Mouse (Mus musculus) kidney, embryonic 14.5 days (tissue): ENCODE measurements around the gene Gca. TPM values are rescaled to one million over a fixed set of nuclear protein-coding genes. Genes with fewer than 3 reads are reported as not detected.

Experiments
- ATAC-seq: fragments of 200-750 bp; cut with Nextera tagmentation; 2 replicates; pipeline ENCODE4 v1.8.0; 2017; ENCODE audit warnings: moderate number of reproducible peaks, mild to moderate bottlenecking, moderate TSS enrichment, moderate library complexity; ENCODE audit not compliant: low FRiP score, low TSS enrichment
- H3K27ac ChIP-seq: fragments of 300-500 bp; sonication (generic); 2 replicates; pipeline ENCODE4 v1.5.1; 2014; ENCODE audit warnings: low read depth, mild to moderate bottlenecking, low read length, moderate library complexity, mixed read lengths
- H3K27me3 ChIP-seq: fragments of 300-500 bp; sonication (generic); 2 replicates; pipeline ENCODE4 v1.6.1; 2014; ENCODE audit warnings: mild to moderate bottlenecking, low read length; ENCODE audit not compliant: control insufficient read depth, insufficient read depth
- H3K36me3 ChIP-seq: fragments of 300-500 bp; sonication (generic); 2 replicates; pipeline ENCODE4 v1.6.1; 2014; ENCODE audit warnings: low read length, mixed read lengths; ENCODE audit not compliant: control insufficient read depth, insufficient read depth
- H3K4me1 ChIP-seq: fragments of 300-500 bp; sonication (generic); 2 replicates; pipeline ENCODE4 v1.6.1; 2014; ENCODE audit warnings: low read length, mixed read lengths; ENCODE audit not compliant: control insufficient read depth, insufficient read depth
- H3K4me2 ChIP-seq: fragments of 300-500 bp; sonication (generic); replicated peaks from 2 replicates; pipeline ENCODE4 v1.6.1; 2014; ENCODE audit warnings: low read depth, mild to moderate bottlenecking, low read length
- H3K4me3 ChIP-seq: fragments of 300-500 bp; sonication (generic); 2 replicates; pipeline ENCODE4 v1.5.1; 2014; ENCODE audit warnings: mild to moderate bottlenecking, low read length
- H3K9ac ChIP-seq: fragments of 300-500 bp; sonication (generic); 2 replicates; pipeline ENCODE4 v1.6.1; 2014; ENCODE audit warnings: low read depth, mild to moderate bottlenecking, low read length, moderate library complexity
- H3K9me3 ChIP-seq: fragments of 300-500 bp; sonication (generic); 2 replicates; pipeline ENCODE4 v1.6.1; 2016; ENCODE audit warnings: low read length; ENCODE audit not compliant: control insufficient read depth
- WGBS: fragments of 180-500 bp; shearing (Covaris S2); extraction: QIAGEN DNeasy Blood & Tissue Kit; methylation state at CpG from one replicate; pipeline ENCODE4 v1.1.7; 2014; 5-methylcytosine and 5-hydroxymethylcytosine counted together
- polyA plus RNA-seq: library from polyadenylated mRNA; unstranded; fragments of >200 nt; fragmentation: Nextera tagmentation; extraction: Ambion mirVana; gene quantifications from 2 replicates; pipeline ENCODE4 v1.2.1, GENCODE M21; 2014

Gca gene
- polyA plus RNA-seq, 1 experiment from 2014 or later: 20.6 TPM

- Histone ChIP-seq H3K9me3 (no peaks in the 10 kb centered on the region), H3K4me2 (no peak overlapping the region), H3K27ac (no peak overlapping the region), H3K4me3 (no peak overlapping the region), H3K36me3 (no peaks in the 10 kb centered on the region), H3K4me1 (no peaks in the 10 kb centered on the region), H3K9ac (no peak overlapping the region), H3K27me3 (no peaks in the 10 kb centered on the region)
- 97% methylated on average over 2 of the region's 2 CpGs for WGBS
- ATAC-seq: no peak
These were observed 63.6 kb downstream of the Gca start for GRCm38 (mm10) chr2:62727732-62728131.

- no peaks in the 10 kb centered on the region for H3K9me3 ChIP-seq
- no peaks in the 10 kb centered on the region for H3K27me3 ChIP-seq
- no peak overlapping the region for H3K4me3 ChIP-seq
- WGBS: 83% methylated on average over 1 of the region's 1 CpGs
- H3K9ac ChIP-seq: no peak overlapping the region
- no peaks in the 10 kb centered on the region for H3K4me1 ChIP-seq
- H3K27ac ChIP-seq: no peak overlapping the region
- no peak for ATAC-seq
- no peaks in the 10 kb centered on the region for H3K36me3 ChIP-seq
- no peak overlapping the region for H3K4me2 ChIP-seq
These were observed 66.6 kb downstream of the Gca start for GRCm38 (mm10) chr2:62730671-62731070.

GRCm38 (mm10) chr2:62743098-62743497 is 79.0 kb downstream of the Gca start:
- H3K27ac ChIP-seq: no peak overlapping the region
- no peak overlapping the region for H3K9ac ChIP-seq
- no peak overlapping the region for H3K4me2 ChIP-seq
- H3K4me3 ChIP-seq: no peak overlapping the region
- no peaks in the 10 kb centered on the region for H3K27me3 ChIP-seq
- WGBS: 79% methylated on average over 2 of the region's 2 CpGs
- no peak for ATAC-seq
- no peaks in the 10 kb centered on the region for H3K36me3 ChIP-seq
- H3K9me3 ChIP-seq: no peaks in the 10 kb centered on the region
- H3K4me1 ChIP-seq: no peaks in the 10 kb centered on the region

Other genes with a start within 250 kb of the Gca start
- not detected in 2 replicates for gene Gcg, start 180.6 kb upstream of the Gca start, polyA plus RNA-seq
- 4.1 and 4.8 TPM in 2 replicates for gene Fap, start 90.2 kb upstream of the Gca start, polyA plus RNA-seq
- 1.8 and 3.1 TPM in 2 replicates for gene Ifih1, start 18.0 kb upstream of the Gca start, polyA plus RNA-seq